Mouse (Mus musculus) embryonic facial prominence, embryonic 10.5 days (tissue): Measurements from ENCODE around the gene Pak3. TPM values are rescaled to one million over a fixed set of nuclear protein-coding genes. Genes with fewer than 3 reads are reported as not detected.

Source experiments
- microRNA-seq: library from miRNA; unstranded; fragments of <30 nt; microRNA quantifications from one replicate; pipeline ENCODE4, GENCODE M21; 2017
- polyA plus RNA-seq: library from polyadenylated mRNA; unstranded; fragments of >200 nt; fragmentation: Nextera tagmentation; extraction: Ambion mirVana; gene quantifications from 2 replicates; pipeline ENCODE4 v1.2.1, GENCODE M21; 2016

Gene Pak3
- polyA plus RNA-seq, 1 experiment from 2014 or later: 17.4 TPM

Small RNA genes within 50 kb of the gene (microRNA-seq; reads per million reads assigned to microRNA genes)
- not detected for gene Gm47298

Other genes with a start within 250 kb of the Pak3 start
- gene Chrdl1, start 124.3 kb upstream of the Pak3 start, polyA plus RNA-seq: 4.8 and 5.2 TPM in 2 replicates